Mouse (Mus musculus): ENCODE results near the gene Tspan9.

DNA sequence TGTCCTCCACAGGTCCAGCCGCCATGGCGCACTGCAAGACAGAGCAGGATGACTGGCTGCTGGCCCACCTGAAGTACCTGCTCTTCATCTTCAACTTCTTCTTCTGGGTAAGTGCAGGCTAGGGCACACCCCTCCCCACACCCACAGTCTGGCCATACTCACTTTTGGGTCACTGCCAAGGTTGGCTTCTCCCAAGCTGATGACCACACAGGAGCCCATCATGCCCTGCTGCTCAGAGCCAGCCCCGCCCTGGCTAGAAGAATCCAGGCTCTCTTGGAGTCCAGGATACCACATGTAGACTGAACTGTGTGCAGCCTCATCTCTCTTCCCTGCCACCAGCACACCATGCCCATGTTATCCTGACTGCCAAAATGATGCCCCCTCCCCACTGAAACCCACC is 230.5 kb downstream of the Tspan9 start:
- TF ChIP-seq CTCF (IDR thresholded peaks at IDR 0.05; ENCODE audit: extremely low read depth, insufficient read depth, insufficient read length, insufficient replicate concordance) (no peak), POLR2A (IDR thresholded peaks at IDR 0.05; ENCODE audit: low read depth, low read length) (no peak)
